In the genomic region with DNA sequence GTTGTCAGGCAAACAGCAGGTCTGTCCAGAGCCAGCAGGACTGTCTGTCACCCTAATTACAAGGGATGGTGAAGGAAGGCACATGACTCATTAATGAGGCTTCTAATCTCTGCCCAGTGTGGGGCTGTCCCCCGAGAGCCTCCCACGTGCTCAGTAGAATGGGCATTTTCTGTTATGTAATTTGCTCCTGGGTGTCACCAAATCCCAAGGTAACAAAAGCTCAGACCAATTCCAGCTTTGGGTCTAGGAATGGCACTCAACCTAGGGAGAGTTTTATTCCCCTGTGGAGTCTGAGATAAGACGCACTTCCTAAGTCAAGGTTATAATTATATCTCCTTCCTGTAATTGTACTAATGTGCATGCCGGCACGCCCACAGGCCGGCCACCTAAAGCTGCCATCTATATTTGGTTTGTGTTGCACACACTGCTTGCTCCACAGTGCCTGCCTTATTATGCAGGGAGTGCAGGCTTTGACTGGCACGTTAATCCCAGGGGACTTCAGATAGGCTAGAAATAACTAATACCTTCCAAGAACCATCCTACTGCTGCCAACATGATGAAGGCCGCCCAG, we compare ENCODE assay signal across 8 mouse cellular contexts. TPM values are rescaled to one million over a fixed set of nuclear protein-coding genes. Genes with fewer than 3 reads are reported as not detected.
DNase-seq lines count a peak whose midpoint lies in the region; ATAC-seq lines count a peak whose summit lies in the region.

No protein-coding gene starts in this region.

- no peak overlapping the region for H3K4me3 ChIP-seq in hindbrain, embryonic 13.5 days
- H3K4me3 ChIP-seq in hindbrain, embryonic 14.5 days (replicated peaks; ENCODE audit: low read length), result no peak overlapping the region
- H3K4me3 ChIP-seq in forebrain, embryonic 13.5 days, result no peak overlapping the region
- H3K4me3 ChIP-seq in kidney, embryonic 16.5 days (ENCODE audit: low read length), result no peak overlapping the region
- no peak overlapping the region for H3K4me3 ChIP-seq in midbrain, embryonic 15.5 days

- no peak overlapping the region for H3K4me2 ChIP-seq in hindbrain, embryonic 13.5 days
- H3K4me2 ChIP-seq in hindbrain, embryonic 14.5 days (replicated peaks), result no peak overlapping the region
- H3K4me2 ChIP-seq in forebrain, embryonic 13.5 days, result no peak overlapping the region
- H3K4me2 ChIP-seq in kidney, embryonic 16.5 days (replicated peaks; ENCODE audit: low read depth, low read length), result no peak overlapping the region
- H3K4me2 ChIP-seq in midbrain, embryonic 15.5 days, result no peak overlapping the region

- peak overlapping the region; percentile 64; the same call in 1 of the 2 replicates for H3K27ac ChIP-seq in hindbrain, embryonic 13.5 days
- H3K27ac ChIP-seq in hindbrain, embryonic 14.5 days, result no peak overlapping the region; the same call in 1 of the 2 replicates
- H3K27ac ChIP-seq in forebrain, embryonic 13.5 days, result peak overlapping the region; percentile 31; the same call in 1 of the 2 replicates
- H3K27ac ChIP-seq in kidney, embryonic 16.5 days (ENCODE audit: low read length), result peak overlapping the region; percentile 86
- H3K27ac ChIP-seq in midbrain, embryonic 15.5 days, result peak overlapping the region; percentile 60

- H3K27me3 ChIP-seq in hindbrain, embryonic 13.5 days, result no peaks in the 10 kb centered on the region
- no peaks in the 10 kb centered on the region for H3K27me3 ChIP-seq in hindbrain, embryonic 14.5 days (ENCODE audit: control insufficient read depth, insufficient read depth, low read length)
- no peaks in the 10 kb centered on the region for H3K27me3 ChIP-seq in forebrain, embryonic 13.5 days
- no peaks in the 10 kb centered on the region for H3K27me3 ChIP-seq in kidney, embryonic 16.5 days (ENCODE audit: insufficient read depth, low read length)
- no peaks in the 10 kb centered on the region for H3K27me3 ChIP-seq in midbrain, embryonic 15.5 days (replicated peaks)

- H3K9ac ChIP-seq in hindbrain, embryonic 13.5 days, result no peak overlapping the region
- H3K9ac ChIP-seq in hindbrain, embryonic 14.5 days, result no peak overlapping the region
- no peak overlapping the region for H3K9ac ChIP-seq in forebrain, embryonic 13.5 days
- H3K9ac ChIP-seq in kidney, embryonic 16.5 days (replicated peaks; ENCODE audit: low read length), result 0 out of 2 replicates have a peak overlapping the region, but pooled peaks have one; percentile 2
- H3K9ac ChIP-seq in midbrain, embryonic 15.5 days, result no peak overlapping the region

- WGBS in hindbrain, embryonic 13.5 days, result 54% methylated on average over 8 of the region's 8 CpGs
- 57% methylated on average over 8 of the region's 8 CpGs for WGBS in hindbrain, embryonic 14.5 days
- WGBS in forebrain, embryonic 13.5 days, result 55% methylated on average over 8 of the region's 8 CpGs
- 60% methylated on average over 8 of the region's 8 CpGs for WGBS in kidney, embryonic 16.5 days
- WGBS in midbrain, embryonic 15.5 days, result 48% methylated on average over 8 of the region's 8 CpGs

- DNase-seq in hindbrain, embryonic 14.5 days (ENCODE audit: low spot score), result no peak
- no peak for DNase-seq in layer of hippocampus, postnatal 14 days (ENCODE audit: low spot score in 2 of 2)
- DNase-seq in cerebellum, adult 9-10 months, result no peak

- H3K36me3 ChIP-seq in hindbrain, embryonic 13.5 days, result no peaks in the 10 kb centered on the region
- H3K36me3 ChIP-seq in hindbrain, embryonic 14.5 days (replicated peaks; ENCODE audit: control insufficient read depth, insufficient read depth), result no peaks in the 10 kb centered on the region
- H3K36me3 ChIP-seq in forebrain, embryonic 13.5 days (ENCODE audit: poor library complexity, severe bottlenecking), result no peaks in the 10 kb centered on the region
- H3K36me3 ChIP-seq in kidney, embryonic 16.5 days (ENCODE audit: insufficient read depth, low read length), result no peaks in the 10 kb centered on the region
- no peaks in the 10 kb centered on the region for H3K36me3 ChIP-seq in midbrain, embryonic 15.5 days (replicated peaks)

- H3K4me1 ChIP-seq in hindbrain, embryonic 13.5 days (replicated peaks), result peaks cover 11% of the 10 kb centered on the region
- H3K4me1 ChIP-seq in hindbrain, embryonic 14.5 days (replicated peaks; ENCODE audit: control insufficient read depth, insufficient read depth, low read length), result peaks cover 5% of the 10 kb centered on the region
- H3K4me1 ChIP-seq in forebrain, embryonic 13.5 days, result peaks cover 10% of the 10 kb centered on the region
- peaks cover 40% of the 10 kb centered on the region for H3K4me1 ChIP-seq in kidney, embryonic 16.5 days (ENCODE audit: insufficient read depth, low read length)
- H3K4me1 ChIP-seq in midbrain, embryonic 15.5 days, result peaks cover 6% of the 10 kb centered on the region

- no peaks in the 10 kb centered on the region for H3K9me3 ChIP-seq in hindbrain, embryonic 13.5 days
- H3K9me3 ChIP-seq in hindbrain, embryonic 14.5 days (ENCODE audit: control insufficient read depth, low read length), result no peaks in the 10 kb centered on the region
- no peaks in the 10 kb centered on the region for H3K9me3 ChIP-seq in forebrain, embryonic 13.5 days (replicated peaks)
- H3K9me3 ChIP-seq in kidney, embryonic 16.5 days (ENCODE audit: low read length), result no peaks in the 10 kb centered on the region
- H3K9me3 ChIP-seq in midbrain, embryonic 15.5 days, result no peaks in the 10 kb centered on the region

- ATAC-seq in hindbrain, embryonic 13.5 days (ENCODE audit: low FRiP score), result no peak
- no peak for ATAC-seq in hindbrain, embryonic 14.5 days (ENCODE audit: low FRiP score)
- peak; percentile 41; the same call in 1 of the 2 replicates for ATAC-seq in forebrain, embryonic 13.5 days
- peak; percentile 21; the same call in 1 of the 2 replicates for ATAC-seq in kidney, embryonic 16.5 days (ENCODE audit: low FRiP score, low TSS enrichment)
- no peak for ATAC-seq in midbrain, embryonic 15.5 days (replicated peaks)
- no peak for ATAC-seq in erythroblast, adult 5-6 weeks (replicated peaks; ENCODE audit: low FRiP score, poor library complexity, severe bottlenecking)

RNA-seq across cellular contexts. Expression of a gene that starts 13.5 kb away (rescaled TPM):
- 63.3 and 65.9 TPM in 2 replicates for polyA plus RNA-seq in hindbrain, embryonic 13.5 days (2015; fragmentation: Nextera tagmentation; extraction: Ambion mirVana)
- 41.2 and 41.9 TPM in 2 replicates for polyA plus RNA-seq in hindbrain, embryonic 14.5 days (2014; fragmentation: Nextera tagmentation; extraction: Ambion mirVana)
- 60.3 and 62.1 TPM in 2 replicates for polyA plus RNA-seq in forebrain, embryonic 13.5 days (2015; fragmentation: Nextera tagmentation; extraction: Ambion mirVana)
- 91.5 and 92.9 TPM in 2 replicates for polyA plus RNA-seq in kidney, embryonic 16.5 days (2015; fragmentation: Nextera tagmentation; extraction: Ambion mirVana)
- 62.8 and 63.9 TPM in 2 replicates for polyA plus RNA-seq in midbrain, embryonic 15.5 days (2015; fragmentation: Nextera tagmentation; extraction: Ambion mirVana)
- total RNA-seq in layer of hippocampus, postnatal 14 days (2021), result 100 to 1,000 TPM; 171 to 174 TPM
- total RNA-seq in erythroblast, adult 5-6 weeks (2015; ENCODE audit: low replicate concordance), result 15.7 and 16.9 TPM in 2 replicates
- total RNA-seq in erythroblast, adult 5-6 weeks (2017; ENCODE audit: low replicate concordance), result 27.2 and 32.7 TPM in 2 replicates

Comparison
In these comparisons a context has a peak if more than half of its experiments do, and no peak if none do; other contexts are left out.
1. ATAC-seq: peak in forebrain, embryonic 13.5 days (single experiment) and kidney, embryonic 16.5 days (single experiment); none in hindbrain, embryonic 13.5 days (single experiment), hindbrain, embryonic 14.5 days (single experiment), midbrain, embryonic 15.5 days (single experiment) and erythroblast, adult 5-6 weeks (single experiment).